Mouse (Mus musculus) small intestine, adult 2 months (tissue): ENCODE data around the gene Arap1. TPM values are rescaled to one million over a fixed set of nuclear protein-coding genes. Genes with fewer than 3 reads are reported as not detected.

Experiments
- H3K27ac ChIP-seq: fragments of 200-500 bp; 2 replicates; pipeline ENCODE4 v1.5.1; 2012; ENCODE audit warnings: low read depth, low read length, control low read depth, inconsistent platforms; ENCODE audit not compliant: insufficient read depth
- H3K27me3 ChIP-seq: fragments of 200-500 bp; 2 replicates; pipeline ENCODE4 v1.6.1; 2012; ENCODE audit warnings: mild to moderate bottlenecking, moderate library complexity, low read length, inconsistent platforms; ENCODE audit not compliant: control insufficient read depth, insufficient read depth
- H3K36me3 ChIP-seq: fragments of 200-500 bp; 2 replicates; pipeline ENCODE4 v1.6.1; 2012; ENCODE audit warnings: mild to moderate bottlenecking, low read length, control low read depth, inconsistent platforms; ENCODE audit not compliant: control insufficient read depth, insufficient read depth
- H3K4me1 ChIP-seq: fragments of 200-500 bp; 2 replicates; pipeline ENCODE4 v1.6.1; 2012; ENCODE audit warnings: low read length, inconsistent platforms, mixed read lengths; ENCODE audit not compliant: control insufficient read depth, insufficient read depth, insufficient read length
- H3K4me3 ChIP-seq: fragments of 200-500 bp; 2 replicates; pipeline ENCODE4 v1.5.1; 2012; ENCODE audit warnings: low read depth, mild to moderate bottlenecking, control low read depth, inconsistent platforms, low read length, moderate library complexity
- CTCF ChIP-seq: fragments of 200-500 bp; IDR thresholded peaks from 2 replicates; pipeline ENCODE4 v1.5.1; 2012; ENCODE audit warnings: low read depth, mild to moderate bottlenecking, control low read depth, inconsistent platforms, low read length, moderate library complexity, mixed read lengths; ENCODE audit not compliant: insufficient replicate concordance, insufficient read length; ENCODE audit errors: extremely low read depth
- POLR2A ChIP-seq: fragments of 200-500 bp; IDR thresholded peaks from 2 replicates; pipeline ENCODE4 v1.6.1; 2012; ENCODE audit warnings: low read depth, mild to moderate bottlenecking, control low read depth, inconsistent platforms, low read length, moderate library complexity
- WGBS: fragments of 180-500 bp; shearing (Covaris S2); methylation state at CpG from one replicate; pipeline ENCODE4 v1.1.7; 2018; 5-methylcytosine and 5-hydroxymethylcytosine counted together
- polyA plus RNA-seq: library from polyadenylated mRNA; depleted of rRNA; stranded (reverse); fragments of >200 nt; gene quantifications from 2 replicates; pipeline ENCODE4 v1.2.3, GENCODE M21; 2012

Gene Arap1
- polyA plus RNA-seq, 1 experiment = 61.7 TPM

DNA sequence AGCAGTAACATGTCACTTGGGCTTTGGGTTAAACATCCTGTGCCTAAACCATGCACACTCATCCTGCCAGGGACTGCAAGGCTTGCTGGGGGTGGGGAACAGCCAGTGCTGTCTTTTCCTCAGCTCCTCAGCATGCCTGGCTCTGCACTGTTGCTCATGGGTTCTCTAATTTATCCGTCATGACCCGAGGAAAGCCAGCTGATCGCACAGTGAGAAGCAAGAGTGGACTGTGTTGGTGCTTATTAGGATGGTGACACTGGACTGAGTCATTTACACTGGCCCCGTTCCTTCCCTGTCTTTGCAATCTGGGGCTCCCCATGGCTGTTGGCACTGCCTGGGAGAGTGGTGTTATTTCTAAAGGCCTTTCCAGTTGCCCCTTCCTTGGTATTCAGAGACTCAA is 96.3 kb downstream of the Arap1 start:
- 70% methylated on average over 4 of the region's 4 CpGs for WGBS
- no peaks in the 10 kb centered on the region for H3K36me3 ChIP-seq
- H3K4me1 ChIP-seq = no peaks in the 10 kb centered on the region
- no peaks in the 10 kb centered on the region for H3K27me3 ChIP-seq
- H3K27ac ChIP-seq = no peak overlapping the region
- H3K4me3 ChIP-seq = no peak overlapping the region
- no peak for TF ChIP-seq CTCF
- TF ChIP-seq POLR2A = no peak

DNA sequence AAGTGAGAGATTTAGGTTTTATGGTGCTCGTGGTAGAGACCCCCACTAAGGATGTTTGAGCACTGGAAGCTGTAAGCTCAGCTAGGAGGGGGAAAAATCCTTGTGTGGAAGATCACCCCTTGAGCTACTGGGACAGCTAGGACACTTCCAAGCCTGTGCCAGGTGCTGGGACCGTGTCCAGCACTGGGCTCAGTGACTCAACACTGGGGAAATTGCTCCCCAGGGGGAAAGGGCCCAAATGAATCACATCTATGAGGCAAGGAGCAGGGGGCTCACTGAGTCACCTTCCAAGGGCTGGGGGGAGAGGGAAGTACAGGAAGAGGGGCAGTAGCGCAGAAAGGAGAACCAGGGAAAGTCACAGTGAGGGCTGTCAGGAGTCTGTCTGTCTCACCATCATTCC is 102.0 kb downstream of the Arap1 start:
- H3K36me3 ChIP-seq = no peaks in the 10 kb centered on the region
- TF ChIP-seq POLR2A = no peak
- no peak for TF ChIP-seq CTCF
- H3K4me1 ChIP-seq = no peaks in the 10 kb centered on the region
- H3K27ac ChIP-seq = no peak overlapping the region
- peaks cover 13% of the 10 kb centered on the region for H3K27me3 ChIP-seq
- no peak overlapping the region for H3K4me3 ChIP-seq
- 25% methylated on average over 3 of the region's 3 CpGs for WGBS

DNA sequence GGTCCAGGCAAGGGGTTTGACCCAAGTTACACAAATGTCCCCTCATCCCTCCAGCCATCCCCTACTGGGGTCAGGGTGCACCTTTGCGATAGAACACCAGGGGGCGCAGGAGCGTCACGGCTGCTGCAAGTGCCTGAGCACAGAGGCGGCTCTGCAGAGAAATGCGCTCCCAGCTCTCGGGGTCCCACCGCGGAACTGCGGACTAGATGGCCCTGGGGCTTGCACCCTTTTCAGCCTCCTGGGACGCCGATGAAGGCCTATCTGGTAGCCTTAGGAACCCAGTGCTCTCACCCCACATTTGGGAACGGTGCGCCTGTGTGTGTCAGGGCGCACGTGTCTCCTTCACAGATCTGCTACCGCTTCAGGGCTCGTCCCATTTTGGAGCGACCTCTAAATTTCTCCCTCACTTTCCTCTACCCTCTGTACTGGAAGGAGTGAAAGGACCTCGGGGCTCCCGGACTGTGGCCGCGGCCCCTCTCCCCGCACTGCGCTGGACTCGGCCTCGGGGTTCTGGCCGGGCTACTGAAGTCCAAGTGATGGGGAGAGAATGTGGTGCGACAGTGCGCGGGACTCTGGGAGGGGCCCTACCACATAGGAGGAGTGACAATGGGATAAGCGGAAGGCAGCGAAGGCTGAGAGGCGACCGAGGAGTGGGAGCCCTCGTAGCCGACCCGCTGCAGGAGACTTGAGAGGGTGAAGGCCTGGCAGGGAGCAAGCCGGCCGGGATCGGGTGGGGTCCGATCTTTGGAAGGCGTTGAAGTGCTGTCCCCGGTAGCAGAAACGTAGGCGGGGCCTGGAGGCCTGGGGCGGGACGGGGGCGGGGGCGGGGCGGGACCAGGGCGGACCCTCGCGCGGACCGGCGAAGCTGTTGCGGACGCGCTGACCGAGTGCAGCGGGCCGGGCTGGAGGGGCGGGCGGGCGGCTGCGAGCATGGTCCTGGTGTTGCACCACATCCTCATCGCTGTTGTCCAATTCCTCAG is 102.8 kb downstream of the Arap1 start:
- Histone ChIP-seq H3K27ac (no peak overlapping the region), H3K4me3 (peak overlapping the region; percentile 71), H3K36me3 (no peaks in the 10 kb centered on the region), H3K27me3 (peaks cover 13% of the 10 kb centered on the region), H3K4me1 (no peaks in the 10 kb centered on the region)
- TF ChIP-seq POLR2A = 0 out of 2 replicates have a peak, but pooled peaks have one; percentile 8
- peak; percentile 90 for TF ChIP-seq CTCF
- 1% methylated on average over 66 of the region's 68 CpGs for WGBS

DNA sequence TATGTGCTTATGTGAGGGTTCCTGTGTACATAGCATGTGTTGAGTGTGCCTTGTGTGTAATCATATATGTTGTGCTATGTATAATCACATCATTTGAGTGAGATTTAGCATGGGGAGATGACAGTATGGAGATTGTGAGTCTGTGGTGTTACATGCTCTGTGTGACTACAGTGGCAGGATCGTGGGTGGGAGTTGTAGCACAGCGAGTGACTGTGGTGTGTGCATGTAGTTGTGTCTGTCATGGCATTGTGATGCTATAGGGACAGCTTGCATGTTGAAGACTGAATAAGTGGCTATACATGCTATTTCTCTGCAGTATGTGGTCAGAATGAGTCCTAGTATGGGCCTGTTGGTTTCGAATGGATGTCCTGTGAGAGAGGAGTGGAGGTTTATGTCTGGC is 104.8 kb downstream of the Arap1 start:
- TF ChIP-seq CTCF = no peak
- TF ChIP-seq POLR2A = no peak
- Histone ChIP-seq H3K4me1 (peaks cover 2% of the 10 kb centered on the region; the same call in 1 of the 2 replicates), H3K27ac (no peak overlapping the region), H3K4me3 (no peak overlapping the region), H3K36me3 (no peaks in the 10 kb centered on the region), H3K27me3 (peaks cover 13% of the 10 kb centered on the region)
- WGBS = 80% methylated on average over 3 of the region's 3 CpGs

DNA sequence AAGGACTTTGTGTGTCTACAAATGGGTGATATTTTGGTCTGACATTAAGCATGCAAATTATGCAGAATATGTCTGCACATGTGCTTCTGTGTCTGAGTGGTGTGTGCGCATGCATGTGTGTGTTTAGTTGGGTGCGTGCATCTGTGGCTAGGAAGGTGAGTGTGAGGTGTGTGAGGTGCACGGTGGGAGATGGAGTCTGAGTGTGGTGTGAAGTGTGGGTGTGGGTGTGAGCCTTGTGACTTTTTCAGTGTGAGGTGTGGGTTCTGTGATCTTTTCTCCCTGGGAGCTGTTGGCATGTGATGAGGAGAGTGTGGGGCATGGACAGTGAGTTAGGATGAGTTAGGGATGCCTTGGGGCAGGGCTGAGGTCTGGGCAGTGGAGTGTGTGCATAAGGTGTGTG is 105.4 kb downstream of the Arap1 start:
- Histone ChIP-seq H3K27ac (no peak overlapping the region; the same call in 1 of the 2 replicates), H3K27me3 (peaks cover 13% of the 10 kb centered on the region), H3K36me3 (no peaks in the 10 kb centered on the region), H3K4me3 (peak overlapping the region; percentile 13), H3K4me1 (peaks cover 3% of the 10 kb centered on the region; the same call in 1 of the 2 replicates)
- WGBS = 75% methylated on average over 3 of the region's 3 CpGs
- no peak for TF ChIP-seq POLR2A
- TF ChIP-seq CTCF = no peak

DNA sequence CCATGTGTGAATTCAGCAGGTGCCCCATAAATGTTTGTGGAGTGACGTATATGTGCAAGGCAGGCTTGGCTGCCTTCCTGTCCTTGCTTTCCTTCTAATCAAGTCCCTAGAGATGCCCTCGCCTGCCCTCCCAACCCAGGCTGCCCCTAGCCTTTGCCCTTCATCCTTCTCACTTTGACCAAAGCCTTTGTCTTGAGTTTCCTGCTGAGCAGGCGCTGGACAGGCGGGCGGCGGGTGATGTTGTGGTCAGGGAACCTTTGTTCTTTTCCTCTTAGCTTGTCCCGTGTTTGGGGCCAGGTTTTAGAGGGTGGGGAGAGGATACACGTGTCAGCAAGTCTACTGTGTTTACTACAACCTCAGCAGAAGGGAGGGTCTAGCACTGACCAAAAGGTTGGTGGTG is 105.9 kb downstream of the Arap1 start:
- TF ChIP-seq CTCF = no peak
- no peak for TF ChIP-seq POLR2A
- H3K4me3 ChIP-seq = no peak overlapping the region
- 26% methylated on average over 8 of the region's 8 CpGs for WGBS
- H3K27me3 ChIP-seq = peaks cover 13% of the 10 kb centered on the region
- H3K36me3 ChIP-seq = no peaks in the 10 kb centered on the region
- H3K4me1 ChIP-seq = peaks cover 3% of the 10 kb centered on the region; the same call in 1 of the 2 replicates
- no peak overlapping the region; the same call in 1 of the 2 replicates for H3K27ac ChIP-seq

DNA sequence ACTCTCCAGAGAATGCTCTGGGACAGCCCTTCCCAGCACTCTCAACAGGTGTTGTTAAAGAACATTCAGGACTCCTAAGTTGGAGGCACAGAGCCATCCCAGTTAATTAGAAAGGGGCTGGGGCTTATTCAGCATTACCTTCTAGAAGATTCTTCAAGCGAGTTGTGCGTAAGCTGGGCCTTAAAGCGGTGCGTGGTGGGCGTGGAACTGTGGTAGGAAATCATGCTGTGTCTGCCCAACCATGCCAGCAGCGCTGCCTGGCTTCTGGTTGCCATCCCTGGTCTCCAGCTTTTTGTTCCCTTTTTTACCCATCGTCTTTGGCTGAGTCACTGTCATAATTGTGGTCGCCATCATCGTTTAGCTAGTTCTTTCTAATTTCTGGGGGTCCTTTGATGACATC is 106.6 kb downstream of the Arap1 start:
- no peak for TF ChIP-seq POLR2A
- no peak for TF ChIP-seq CTCF
- peaks cover 3% of the 10 kb centered on the region; the same call in 1 of the 2 replicates for H3K4me1 ChIP-seq
- no peak overlapping the region for H3K27ac ChIP-seq
- peaks cover 13% of the 10 kb centered on the region for H3K27me3 ChIP-seq
- 71% methylated on average over 9 of the region's 9 CpGs for WGBS
- no peak overlapping the region for H3K4me3 ChIP-seq
- no peaks in the 10 kb centered on the region for H3K36me3 ChIP-seq
